Mouse (Mus musculus) midbrain, embryonic 12.5 days (tissue): ENCODE results near the gene Apol7a. TPM values are rescaled to one million over a fixed set of nuclear protein-coding genes. Genes with fewer than 3 reads are reported as not detected.
"Not testable (repeated sequence)": the region's sequence is repeated elsewhere in the genome, so short reads cannot be mapped to it uniquely, and the experiment has no call there.

Source experiments
- ATAC-seq: fragments of 200-750 bp; cut with Nextera tagmentation; 2 replicates; pipeline ENCODE4 v1.8.0; 2017; ENCODE audit warnings: low read depth, moderate TSS enrichment, moderate library complexity; ENCODE audit not compliant: low FRiP score
- H3K27ac ChIP-seq: fragments of 300-500 bp; sonication (generic); replicated peaks from 2 replicates; pipeline ENCODE4 v1.5.1; 2016; ENCODE audit warnings: mild to moderate bottlenecking
- H3K27me3 ChIP-seq: fragments of 300-500 bp; sonication (generic); 2 replicates; pipeline ENCODE4 v1.6.1; 2016; ENCODE audit warnings: mild to moderate bottlenecking
- H3K36me3 ChIP-seq: fragments of 300-500 bp; sonication (generic); 2 replicates; pipeline ENCODE4 v1.6.1; 2016
- H3K4me1 ChIP-seq: fragments of 300-500 bp; sonication (generic); 2 replicates; pipeline ENCODE4 v1.6.1; 2016
- H3K4me2 ChIP-seq: fragments of 300-500 bp; sonication (generic); replicated peaks from 2 replicates; pipeline ENCODE4 v1.6.1; 2016; ENCODE audit warnings: mild to moderate bottlenecking, moderate library complexity
- H3K4me3 ChIP-seq: fragments of 300-500 bp; sonication (generic); 2 replicates; pipeline ENCODE4 v1.5.1; 2016; ENCODE audit warnings: mild to moderate bottlenecking
- H3K9ac ChIP-seq: fragments of 300-500 bp; sonication (generic); replicated peaks from 2 replicates; pipeline ENCODE4 v1.6.1; 2016; ENCODE audit warnings: mild to moderate bottlenecking, moderate library complexity
- H3K9me3 ChIP-seq: fragments of 300-500 bp; sonication (generic); 2 replicates; pipeline ENCODE4 v1.6.1; 2016; ENCODE audit warnings: mild to moderate bottlenecking
- WGBS: fragments of 180-500 bp; shearing (Covaris S2); methylation state at CpG from one replicate; pipeline ENCODE4 v1.1.7; 2016; 5-methylcytosine and 5-hydroxymethylcytosine counted together
- polyA plus RNA-seq: library from polyadenylated mRNA; unstranded; fragments of >200 nt; fragmentation: Nextera tagmentation; extraction: Ambion mirVana; gene quantifications from 2 replicates; pipeline ENCODE4 v1.2.1, GENCODE M21; 2016

Gene Apol7a
- not detected in 2 replicates for polyA plus RNA-seq

DNA sequence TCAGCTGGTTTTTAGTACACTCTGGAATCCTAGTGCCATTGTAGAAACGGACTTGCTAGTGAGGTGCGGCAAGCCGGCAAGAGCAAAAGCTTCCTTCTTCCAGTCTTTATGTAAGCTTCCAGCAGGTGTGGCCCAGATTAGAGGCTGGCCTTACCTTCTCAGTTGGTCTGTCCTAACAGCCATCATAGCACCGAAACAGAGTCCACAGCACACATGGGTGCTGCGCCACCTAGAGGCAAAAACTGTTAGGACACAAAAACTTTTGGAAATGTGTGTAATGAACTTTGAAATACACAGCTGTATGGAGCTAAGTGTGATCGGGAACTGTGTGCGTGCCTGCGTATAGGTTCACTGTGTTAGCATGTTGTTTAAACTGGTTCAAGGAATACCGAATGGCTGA is at the start of gene Apol7a:
TSS of gene Apol7a (minus strand) at position 84 of the 400 bp plus-strand sequence.
- not testable (repeated sequence) for H3K27me3 ChIP-seq, H3K4me3 ChIP-seq, H3K9ac ChIP-seq, ATAC-seq, H3K4me2 ChIP-seq, H3K36me3 ChIP-seq, H3K9me3 ChIP-seq, H3K4me1 ChIP-seq, H3K27ac ChIP-seq
- 65% methylated on average over 9 of the region's 9 CpGs for WGBS

DNA sequence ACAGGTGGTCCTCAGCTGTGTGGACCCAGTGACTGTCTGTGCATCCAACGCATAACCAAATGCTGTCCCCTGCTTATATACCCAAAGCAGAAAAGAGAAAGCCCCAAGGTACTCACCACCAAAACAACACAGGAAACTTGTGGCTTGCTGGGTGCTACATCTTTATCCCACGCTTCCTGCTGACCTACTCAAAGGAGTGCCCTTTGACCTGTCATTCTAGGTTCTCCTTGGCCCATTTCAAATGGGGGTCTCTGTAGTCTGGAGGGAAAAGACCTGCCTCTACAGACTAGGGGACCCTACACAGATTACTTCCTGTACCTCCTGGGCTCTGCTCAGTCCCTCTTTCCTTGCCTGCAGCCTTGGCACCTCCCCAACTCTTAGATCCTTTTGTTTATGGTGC is 48.5 kb upstream of the Apol7a start, which contains the start of gene Apol7b:
TSS of gene Apol7b (minus strand) at position 101 of the 400 bp plus-strand sequence.
- H3K9ac ChIP-seq, H3K36me3 ChIP-seq, H3K9me3 ChIP-seq, ATAC-seq, H3K4me2 ChIP-seq, H3K27ac ChIP-seq, H3K27me3 ChIP-seq, H3K4me3 ChIP-seq, H3K4me1 ChIP-seq: not testable (repeated sequence)
- WGBS: 87% methylated on average over 2 of the region's 2 CpGs

DNA sequence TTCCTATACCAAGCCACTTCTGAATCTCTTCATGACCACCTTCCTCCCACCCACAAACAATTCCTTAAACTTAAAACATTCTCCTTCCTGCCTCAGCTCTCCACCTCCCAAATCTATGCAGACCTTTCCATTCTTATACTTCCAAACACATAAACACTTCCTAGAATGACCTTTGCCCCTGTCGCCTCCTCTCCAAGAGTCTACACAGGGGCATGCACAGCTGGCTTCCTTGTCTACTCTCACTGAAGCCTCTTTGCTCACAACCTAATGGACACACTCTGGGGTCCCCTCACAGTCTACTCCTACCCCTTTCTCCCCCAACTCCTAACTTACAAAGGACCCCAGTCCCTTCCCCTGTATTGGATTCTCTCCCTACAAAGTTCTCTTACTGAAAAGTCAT is 46.8 kb upstream of the Apol7a start:
- H3K9me3 ChIP-seq, H3K4me3 ChIP-seq, H3K4me1 ChIP-seq, H3K36me3 ChIP-seq, H3K4me2 ChIP-seq, H3K9ac ChIP-seq, H3K27me3 ChIP-seq, H3K27ac ChIP-seq, ATAC-seq: not testable (repeated sequence)
- WGBS: 78% methylated on average over 1 of the region's 1 CpGs

DNA sequence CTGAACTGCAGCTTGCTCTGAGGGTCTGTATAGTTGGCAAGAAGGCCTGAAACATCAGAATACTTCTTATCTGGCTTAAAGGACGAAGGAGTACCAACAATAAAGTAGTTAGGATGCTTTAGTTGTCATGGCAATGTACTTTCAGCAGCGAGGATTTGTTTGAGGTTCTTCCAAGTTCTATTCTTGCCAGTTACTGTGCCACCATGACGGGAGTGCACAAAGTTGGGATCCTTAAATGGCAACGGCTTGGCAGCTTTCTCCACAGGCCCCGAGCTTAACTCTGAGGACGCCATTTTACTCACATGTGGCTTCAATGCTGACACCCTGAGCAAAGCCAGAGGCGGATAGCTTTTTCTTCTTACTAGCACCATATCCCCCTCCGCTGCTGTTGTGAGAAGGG is 45.8 kb upstream of the Apol7a start:
- H3K9ac ChIP-seq, H3K27ac ChIP-seq, H3K9me3 ChIP-seq, H3K4me3 ChIP-seq, H3K27me3 ChIP-seq, H3K4me1 ChIP-seq, H3K36me3 ChIP-seq, H3K4me2 ChIP-seq, ATAC-seq: not testable (repeated sequence)
- 84% methylated on average over 8 of the region's 8 CpGs for WGBS

DNA sequence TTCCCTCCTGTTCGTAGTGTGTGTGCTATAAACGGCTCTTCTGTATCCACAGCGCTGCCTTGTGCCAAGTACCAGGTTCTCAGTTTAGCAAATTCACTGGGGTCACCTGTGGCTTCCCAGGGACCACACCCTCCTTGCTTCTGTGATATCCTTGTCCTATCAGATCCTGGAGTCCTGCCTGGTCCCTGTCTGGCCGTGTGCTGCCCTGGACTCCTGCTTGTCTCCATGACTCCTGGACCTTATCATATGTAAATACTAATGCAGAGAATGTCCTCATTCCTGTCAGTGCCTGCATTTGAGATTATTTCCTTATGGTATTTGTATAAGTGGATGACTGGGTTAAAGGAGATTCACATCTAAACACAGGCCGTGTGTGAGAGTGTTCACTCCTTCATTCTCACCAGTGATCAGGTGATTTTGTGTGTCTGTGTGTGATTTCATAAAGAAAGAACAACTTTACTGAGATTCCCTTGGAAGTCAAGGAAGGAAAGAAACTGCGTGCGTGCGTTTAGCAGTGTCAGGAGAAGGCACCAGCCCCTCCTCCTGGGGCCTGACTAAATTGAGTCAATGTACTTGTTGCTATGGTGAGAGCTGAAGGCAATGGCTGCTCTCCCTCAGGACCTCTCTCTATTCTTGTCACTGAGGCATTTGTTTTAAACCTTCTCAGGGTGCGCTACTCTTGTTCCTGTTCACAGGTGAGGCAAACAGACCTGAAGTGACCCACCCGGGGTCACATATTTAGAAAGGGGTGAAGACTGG is 30.0 kb upstream of the Apol7a start:
- 76% methylated on average over 9 of the region's 10 CpGs for WGBS

DNA sequence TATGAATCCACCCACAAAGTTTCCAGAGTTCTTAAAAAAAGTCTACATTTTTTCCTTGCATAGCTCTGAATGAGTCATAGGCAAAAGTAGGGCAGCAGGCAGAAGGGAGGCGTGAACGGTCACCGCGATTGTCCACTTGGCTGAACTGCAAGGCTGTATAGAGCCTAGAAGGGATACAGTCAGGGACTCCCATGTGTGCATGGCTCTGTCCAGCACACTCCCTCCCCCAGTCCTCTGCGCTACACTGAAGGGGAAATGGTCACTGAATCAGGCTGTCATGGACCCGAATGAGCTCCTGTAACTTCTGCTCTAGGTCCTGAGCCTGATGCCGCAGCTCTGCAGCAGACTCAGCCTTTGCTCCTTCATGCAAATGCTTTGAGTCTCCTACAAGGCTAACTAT is 24.0 kb upstream of the Apol7a start:
- H3K36me3 ChIP-seq, H3K4me3 ChIP-seq, ATAC-seq, H3K27ac ChIP-seq, H3K4me2 ChIP-seq, H3K9ac ChIP-seq, H3K9me3 ChIP-seq, H3K27me3 ChIP-seq, H3K4me1 ChIP-seq: not testable (repeated sequence)
- WGBS: 91% methylated on average over 5 of the region's 7 CpGs

More for the DNA sequence above, 30.0 kb upstream of the Apol7a start:
- H3K27me3 ChIP-seq, ATAC-seq, H3K9me3 ChIP-seq, H3K4me2 ChIP-seq, H3K4me1 ChIP-seq, H3K4me3 ChIP-seq, H3K9ac ChIP-seq, H3K27ac ChIP-seq, H3K36me3 ChIP-seq: not testable (repeated sequence)

DNA sequence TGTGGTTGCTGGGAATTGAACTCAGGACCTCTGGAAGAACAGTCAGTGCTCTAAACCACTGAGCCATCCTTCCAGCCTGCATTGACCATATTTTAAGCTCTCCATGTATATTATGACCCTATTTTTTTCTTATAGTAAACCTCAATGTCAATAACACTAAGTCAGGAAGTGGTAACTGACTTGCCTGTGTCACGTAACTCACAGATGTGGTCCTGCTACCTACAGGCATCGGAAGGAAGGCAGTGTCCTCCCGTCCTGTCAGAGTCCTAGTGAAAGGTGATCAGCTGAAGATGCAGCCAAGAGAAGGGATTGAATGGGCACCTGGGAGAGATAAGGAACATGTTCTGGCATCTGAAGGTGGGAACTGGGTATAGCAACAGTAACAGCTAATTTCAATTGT is 20.7 kb upstream of the Apol7a start:
- WGBS: no CpG with 5 or more reads among the region's 3 CpGs
- H3K4me2 ChIP-seq, H3K9me3 ChIP-seq, H3K9ac ChIP-seq, H3K36me3 ChIP-seq, ATAC-seq, H3K4me1 ChIP-seq, H3K27me3 ChIP-seq, H3K4me3 ChIP-seq, H3K27ac ChIP-seq: not testable (repeated sequence)

DNA sequence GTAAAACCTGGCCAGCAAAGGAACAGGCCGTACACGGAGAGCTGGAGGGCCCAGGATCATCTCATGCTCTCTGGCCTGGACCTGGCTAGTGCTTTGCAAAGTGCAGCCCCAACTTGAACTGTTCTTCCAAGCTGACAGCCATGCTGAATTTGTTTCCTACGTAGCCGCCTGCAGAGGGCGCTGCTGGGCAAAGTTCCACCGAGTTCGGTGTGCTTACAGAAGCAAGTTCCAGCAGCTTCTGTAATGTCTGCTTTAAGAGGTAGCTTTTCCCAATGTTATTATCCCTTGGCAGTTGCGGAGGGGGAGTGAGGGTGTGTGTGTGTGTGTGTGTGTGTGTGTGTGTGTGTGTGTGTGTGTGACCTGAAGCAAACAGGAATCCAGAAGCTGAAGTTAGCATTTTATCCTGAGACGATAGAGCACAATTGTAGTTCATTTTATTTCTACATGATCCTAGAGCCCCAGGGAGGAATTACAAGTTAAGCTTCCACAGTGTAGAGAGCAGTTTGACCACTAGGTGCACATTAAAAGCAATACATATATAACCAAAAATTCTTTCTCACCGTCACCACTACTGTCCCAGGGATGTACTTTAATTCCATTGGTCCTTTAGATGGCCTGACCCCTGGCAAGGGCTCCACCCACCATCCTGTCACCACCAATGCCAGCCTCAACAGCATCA is 17.9 kb upstream of the Apol7a start:
- not testable (repeated sequence) for H3K4me1 ChIP-seq, H3K27ac ChIP-seq, H3K9ac ChIP-seq, H3K9me3 ChIP-seq, ATAC-seq, H3K36me3 ChIP-seq, H3K27me3 ChIP-seq, H3K4me2 ChIP-seq, H3K4me3 ChIP-seq
- 22% methylated on average over 3 of the region's 10 CpGs for WGBS

DNA sequence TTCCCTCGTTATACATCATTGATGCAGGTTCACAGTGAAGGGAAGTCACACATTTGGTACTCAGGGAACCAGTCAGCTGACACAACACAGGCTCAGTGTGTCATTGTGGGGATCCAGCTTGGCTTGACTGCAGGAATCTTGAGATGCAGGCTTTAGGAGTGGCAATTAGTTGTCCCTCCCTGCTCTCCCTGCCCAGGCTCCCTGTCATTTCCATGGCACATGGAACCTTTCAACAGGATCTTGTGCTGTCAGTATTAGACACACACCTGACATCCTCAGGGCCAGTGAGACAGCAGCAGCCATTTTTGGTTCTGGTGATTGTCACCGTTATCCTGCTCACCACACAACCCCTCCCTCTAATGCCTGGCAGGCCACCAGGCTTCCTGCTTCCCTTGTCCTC is 16.7 kb upstream of the Apol7a start:
- not testable (repeated sequence) for H3K36me3 ChIP-seq, H3K9ac ChIP-seq, H3K4me1 ChIP-seq, H3K4me3 ChIP-seq, H3K4me2 ChIP-seq, ATAC-seq, H3K9me3 ChIP-seq, H3K27ac ChIP-seq, H3K27me3 ChIP-seq
- WGBS: 72% methylated on average over 2 of the region's 2 CpGs

DNA sequence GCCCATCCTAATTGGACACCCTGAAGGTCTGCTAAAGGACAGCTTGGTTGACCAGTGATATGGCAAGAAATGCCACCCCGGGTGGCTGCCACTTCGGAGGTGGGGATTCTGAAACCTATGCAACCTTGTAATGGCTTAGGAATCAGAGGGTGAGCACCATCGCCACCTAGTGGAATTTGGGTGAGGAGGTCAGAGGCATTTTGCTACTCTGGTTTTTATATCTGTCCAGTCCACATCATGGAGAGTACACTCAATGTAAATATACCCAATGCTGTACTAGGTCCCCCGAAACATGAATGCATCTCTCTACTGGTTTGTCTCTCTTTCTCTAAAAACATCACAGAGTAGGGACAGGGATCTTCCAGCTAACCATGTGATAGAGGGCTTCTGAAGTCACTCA is 13.8 kb upstream of the Apol7a start:
- not testable (repeated sequence) for H3K9ac ChIP-seq, H3K27ac ChIP-seq, H3K4me3 ChIP-seq, H3K36me3 ChIP-seq, H3K4me2 ChIP-seq, H3K9me3 ChIP-seq, ATAC-seq, H3K27me3 ChIP-seq, H3K4me1 ChIP-seq
- WGBS: 31% methylated on average over 4 of the region's 4 CpGs

DNA sequence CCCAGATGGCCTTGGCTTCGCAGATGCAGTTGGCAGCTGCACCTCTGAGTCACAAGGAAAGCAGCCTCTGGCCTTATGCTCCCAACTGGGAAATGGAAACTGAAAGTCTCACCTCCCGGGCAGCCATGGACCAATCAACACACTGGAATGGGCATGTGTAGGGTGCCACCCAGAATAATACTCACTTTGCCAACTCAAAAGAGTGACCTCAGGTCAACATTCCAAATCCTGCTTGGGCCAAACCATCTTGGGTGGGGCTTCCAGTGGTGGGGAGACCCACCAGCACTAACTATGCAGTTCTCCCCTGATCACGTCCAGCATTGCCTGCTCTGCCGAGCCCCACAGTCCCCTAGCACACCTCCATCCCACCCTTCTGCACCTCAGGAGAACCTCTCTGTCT is 12.1 kb upstream of the Apol7a start, which contains the start of gene Apol9a:
TSS of gene Apol9a (minus strand) at position 101 of the 400 bp plus-strand sequence.
- not testable (repeated sequence) for H3K36me3 ChIP-seq, H3K27me3 ChIP-seq, ATAC-seq, H3K4me2 ChIP-seq, H3K9ac ChIP-seq, H3K4me3 ChIP-seq, H3K27ac ChIP-seq, H3K4me1 ChIP-seq, H3K9me3 ChIP-seq
- WGBS: 100% methylated on average over 1 of the region's 4 CpGs

DNA sequence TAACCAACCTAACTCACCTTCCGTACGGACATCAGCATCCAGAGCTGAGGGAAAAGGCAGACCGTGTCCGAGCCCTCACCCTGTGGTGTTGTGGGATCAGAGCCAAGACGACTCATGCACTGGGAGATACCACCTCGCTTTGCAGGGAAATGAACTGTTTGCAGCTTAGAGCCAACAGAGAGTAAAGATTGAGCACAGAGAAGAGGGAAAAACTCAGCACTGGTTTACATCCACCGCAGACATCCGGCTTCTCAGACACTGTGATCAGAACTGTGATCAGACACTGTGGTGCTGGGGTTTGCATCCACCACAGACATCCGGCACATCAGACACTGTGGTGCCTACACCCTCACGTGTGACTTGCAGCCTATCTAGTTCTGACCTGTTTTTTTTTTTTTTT is 7.5 kb upstream of the Apol7a start:
- H3K36me3 ChIP-seq, H3K9me3 ChIP-seq, ATAC-seq, H3K4me3 ChIP-seq, H3K4me2 ChIP-seq, H3K4me1 ChIP-seq, H3K9ac ChIP-seq, H3K27me3 ChIP-seq, H3K27ac ChIP-seq: not testable (repeated sequence)
- WGBS: 87% methylated on average over 10 of the region's 10 CpGs
